Mouse (Mus musculus): ENCODE measurements around the gene Bend5. TPM values are rescaled to one million over a fixed set of nuclear protein-coding genes. Genes with fewer than 3 reads are reported as not detected.

The Bend5 gene
- polyA plus RNA-seq, 1 experiment from 2014 or later: 42.4 TPM

DNA sequence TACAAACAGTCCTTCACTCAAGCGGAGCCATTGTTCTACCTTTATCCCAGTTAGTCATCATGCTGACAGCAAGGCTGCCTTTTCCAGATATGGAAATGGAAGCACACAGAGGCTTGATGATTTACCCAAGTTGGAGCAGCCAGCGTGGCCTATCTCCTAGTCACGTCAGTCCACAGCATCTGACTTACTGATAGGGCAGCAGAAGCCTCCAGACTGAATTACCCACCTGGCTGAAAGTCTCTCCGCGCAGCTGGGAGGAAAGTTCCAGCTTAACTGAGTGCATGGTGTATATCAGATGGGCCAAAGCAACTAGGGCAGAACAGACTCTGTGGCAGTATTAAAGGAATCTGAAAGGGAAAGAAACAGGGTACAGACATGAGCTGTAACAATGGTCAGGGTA lies 68.7 kb downstream of the Bend5 start:
- no peaks in the 10 kb centered on the region for H3K27me3 ChIP-seq (ENCODE audit: control insufficient read depth, insufficient read depth, low read length)
- ATAC-seq (ENCODE audit: insufficient read depth, low FRiP score, low TSS enrichment): no peak
- H3K9me3 ChIP-seq (ENCODE audit: control insufficient read depth, low read length): no peaks in the 10 kb centered on the region
- no peaks in the 10 kb centered on the region for H3K36me3 ChIP-seq (ENCODE audit: control insufficient read depth, insufficient read depth, low read length)
- 90% methylated on average over 5 of the region's 5 CpGs for WGBS
- no peak for DNase-seq (ENCODE audit: low spot score)
- H3K27ac ChIP-seq (ENCODE audit: low read depth, low read length): no peak overlapping the region
- no peak overlapping the region for H3K9ac ChIP-seq (ENCODE audit: low read length)
- no peak overlapping the region for H3K4me3 ChIP-seq (ENCODE audit: low read depth, low read length)
- H3K4me2 ChIP-seq (ENCODE audit: low read depth): no peak overlapping the region
- no peaks in the 10 kb centered on the region for H3K4me1 ChIP-seq (ENCODE audit: control insufficient read depth, insufficient read depth, low read length)

- H3K27ac ChIP-seq (ENCODE audit: low read depth, low read length): no peak overlapping the region
- no peak overlapping the region for H3K9ac ChIP-seq (ENCODE audit: low read length)
- H3K4me3 ChIP-seq (ENCODE audit: low read depth, low read length): no peak overlapping the region
- no peak overlapping the region for H3K4me2 ChIP-seq (ENCODE audit: low read depth)
- no peaks in the 10 kb centered on the region for H3K9me3 ChIP-seq (ENCODE audit: control insufficient read depth, low read length)
- no peak for ATAC-seq (ENCODE audit: insufficient read depth, low FRiP score, low TSS enrichment)
- 79% methylated on average over 5 of the region's 5 CpGs for WGBS
- H3K27me3 ChIP-seq (ENCODE audit: control insufficient read depth, insufficient read depth, low read length): no peaks in the 10 kb centered on the region
- no peaks in the 10 kb centered on the region for H3K4me1 ChIP-seq (ENCODE audit: control insufficient read depth, insufficient read depth, low read length)
- no peak for DNase-seq (ENCODE audit: low spot score)
- H3K36me3 ChIP-seq (ENCODE audit: control insufficient read depth, insufficient read depth, low read length): no peaks in the 10 kb centered on the region
Observed at GRCm38 (mm10) chr4:111485189-111485588, 70.4 kb downstream of the Bend5 start.

GRCm38 (mm10) chr4:111486187-111486586 lies 71.4 kb downstream of the Bend5 start:
- DNase-seq (ENCODE audit: low spot score): no peak
- Histone ChIP-seq H3K27ac (ENCODE audit: low read depth, low read length) (no peak overlapping the region), H3K4me1 (ENCODE audit: control insufficient read depth, insufficient read depth, low read length) (no peaks in the 10 kb centered on the region), H3K4me2 (ENCODE audit: low read depth) (no peak overlapping the region), H3K9ac (ENCODE audit: low read length) (no peak overlapping the region), H3K4me3 (ENCODE audit: low read depth, low read length) (no peak overlapping the region), H3K27me3 (ENCODE audit: control insufficient read depth, insufficient read depth, low read length) (no peaks in the 10 kb centered on the region), H3K36me3 (ENCODE audit: control insufficient read depth, insufficient read depth, low read length) (no peaks in the 10 kb centered on the region), H3K9me3 (ENCODE audit: control insufficient read depth, low read length) (no peaks in the 10 kb centered on the region)
- WGBS: 75% methylated on average over 5 of the region's 5 CpGs
- no peak for ATAC-seq (ENCODE audit: insufficient read depth, low FRiP score, low TSS enrichment)

DNA sequence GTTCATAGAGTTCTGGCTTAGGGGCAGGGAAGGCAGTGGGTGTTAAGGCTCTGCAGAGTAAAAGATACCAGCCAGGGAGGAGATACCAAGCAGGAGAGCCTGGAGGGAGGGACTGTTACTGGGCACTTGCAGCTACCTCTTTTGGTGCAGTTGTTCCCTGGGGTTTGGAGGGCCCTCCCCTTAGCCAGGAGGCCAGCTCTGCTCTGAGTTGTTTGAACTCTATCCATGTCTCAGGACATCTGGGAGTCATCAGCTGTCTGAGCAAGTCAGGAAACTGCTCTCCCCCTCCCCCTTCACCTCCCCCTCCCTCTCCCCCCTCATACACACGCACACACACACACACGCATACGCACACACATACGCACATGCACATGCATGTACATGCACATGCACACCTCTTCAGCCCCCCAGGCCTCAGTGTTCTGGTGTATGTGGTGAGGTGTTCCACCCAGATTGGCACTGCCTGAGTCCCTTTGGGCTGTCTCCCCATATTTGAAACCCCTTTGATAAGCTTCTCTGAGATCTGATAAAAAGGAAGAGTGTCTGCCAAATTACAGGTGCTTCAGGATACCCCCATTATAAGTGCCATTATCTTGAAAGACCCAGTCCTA lies 72.5 kb downstream of the Bend5 start:
- no peaks in the 10 kb centered on the region for H3K27me3 ChIP-seq (ENCODE audit: control insufficient read depth, insufficient read depth, low read length)
- H3K4me1 ChIP-seq (ENCODE audit: control insufficient read depth, insufficient read depth, low read length): no peaks in the 10 kb centered on the region
- H3K27ac ChIP-seq (ENCODE audit: low read depth, low read length): no peak overlapping the region
- no peaks in the 10 kb centered on the region for H3K9me3 ChIP-seq (ENCODE audit: control insufficient read depth, low read length)
- WGBS: 81% methylated on average over 3 of the region's 4 CpGs
- no peak overlapping the region for H3K4me2 ChIP-seq (ENCODE audit: low read depth)
- no peaks in the 10 kb centered on the region for H3K36me3 ChIP-seq (ENCODE audit: control insufficient read depth, insufficient read depth, low read length)
- H3K9ac ChIP-seq (ENCODE audit: low read length): no peak overlapping the region
- DNase-seq (ENCODE audit: low spot score) (no peak), ATAC-seq (ENCODE audit: insufficient read depth, low FRiP score, low TSS enrichment) (no peak)
- H3K4me3 ChIP-seq (ENCODE audit: low read depth, low read length): no peak overlapping the region

DNA sequence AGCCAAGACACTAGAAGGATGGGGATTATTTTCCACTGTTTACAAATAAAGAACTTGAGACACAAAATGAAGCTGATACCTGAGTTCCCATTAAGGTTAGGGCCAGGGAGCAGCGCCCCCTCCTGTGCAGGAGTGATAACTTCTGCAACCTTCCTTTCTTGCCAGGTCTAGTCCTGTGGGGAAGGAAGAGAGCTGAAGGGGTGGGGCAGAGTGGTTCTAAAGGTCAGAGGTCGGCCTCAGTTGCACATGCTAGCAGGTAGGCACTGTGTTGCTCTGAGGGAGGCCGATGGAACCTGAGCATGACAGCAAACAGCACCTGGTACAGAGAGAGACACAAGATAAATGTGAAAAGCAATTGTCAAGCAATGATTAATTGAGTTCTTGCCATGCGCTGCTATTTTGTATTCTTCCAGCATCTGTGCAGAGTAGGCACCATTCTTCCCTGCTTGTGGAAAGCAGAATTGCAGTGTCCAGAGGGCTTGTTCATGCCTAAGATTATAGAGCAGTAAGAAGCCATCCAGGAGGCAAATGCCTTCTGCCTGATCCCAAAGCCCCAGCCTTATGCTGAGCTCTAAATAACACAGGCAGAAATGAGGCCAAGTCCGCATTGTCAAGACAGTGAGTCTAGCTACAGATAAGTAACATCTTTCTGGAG lies 79.1 kb downstream of the Bend5 start:
- Histone ChIP-seq H3K27me3 (ENCODE audit: control insufficient read depth, insufficient read depth, low read length) (no peaks in the 10 kb centered on the region), H3K4me1 (ENCODE audit: control insufficient read depth, insufficient read depth, low read length) (no peaks in the 10 kb centered on the region), H3K9me3 (ENCODE audit: control insufficient read depth, low read length) (no peaks in the 10 kb centered on the region), H3K36me3 (ENCODE audit: control insufficient read depth, insufficient read depth, low read length) (no peaks in the 10 kb centered on the region), H3K9ac (ENCODE audit: low read length) (no peak overlapping the region), H3K27ac (ENCODE audit: low read depth, low read length) (no peak overlapping the region), H3K4me2 (ENCODE audit: low read depth) (no peak overlapping the region), H3K4me3 (ENCODE audit: low read depth, low read length) (no peak overlapping the region)
- 54% methylated on average over 5 of the region's 5 CpGs for WGBS
- ATAC-seq (ENCODE audit: insufficient read depth, low FRiP score, low TSS enrichment) (no peak), DNase-seq (ENCODE audit: low spot score) (no peak)

GRCm38 (mm10) chr4:111495949-111496348 lies 81.1 kb downstream of the Bend5 start:
- Histone ChIP-seq H3K36me3 (ENCODE audit: control insufficient read depth, insufficient read depth, low read length) (no peaks in the 10 kb centered on the region), H3K9ac (ENCODE audit: low read length) (no peak overlapping the region), H3K9me3 (ENCODE audit: control insufficient read depth, low read length) (no peaks in the 10 kb centered on the region), H3K27ac (ENCODE audit: low read depth, low read length) (no peak overlapping the region), H3K4me3 (ENCODE audit: low read depth, low read length) (no peak overlapping the region), H3K27me3 (ENCODE audit: control insufficient read depth, insufficient read depth, low read length) (no peaks in the 10 kb centered on the region), H3K4me1 (ENCODE audit: control insufficient read depth, insufficient read depth, low read length) (no peaks in the 10 kb centered on the region), H3K4me2 (ENCODE audit: low read depth) (no peak overlapping the region)
- ATAC-seq (ENCODE audit: insufficient read depth, low FRiP score, low TSS enrichment) (no peak), DNase-seq (ENCODE audit: low spot score) (peak; percentile 74)
- WGBS: 12% methylated on average over 2 of the region's 2 CpGs

- H3K4me2 ChIP-seq (ENCODE audit: low read depth): no peak overlapping the region
- no peaks in the 10 kb centered on the region for H3K36me3 ChIP-seq (ENCODE audit: control insufficient read depth, insufficient read depth, low read length)
- no peak for DNase-seq (ENCODE audit: low spot score)
- H3K4me1 ChIP-seq (ENCODE audit: control insufficient read depth, insufficient read depth, low read length): no peaks in the 10 kb centered on the region
- no peaks in the 10 kb centered on the region for H3K9me3 ChIP-seq (ENCODE audit: control insufficient read depth, low read length)
- no peak overlapping the region for H3K27ac ChIP-seq (ENCODE audit: low read depth, low read length)
- H3K9ac ChIP-seq (ENCODE audit: low read length): no peak overlapping the region
- no peaks in the 10 kb centered on the region for H3K27me3 ChIP-seq (ENCODE audit: control insufficient read depth, insufficient read depth, low read length)
- no peak for ATAC-seq (ENCODE audit: insufficient read depth, low FRiP score, low TSS enrichment)
- WGBS: 70% methylated on average over 3 of the region's 3 CpGs
- H3K4me3 ChIP-seq (ENCODE audit: low read depth, low read length): no peak overlapping the region
Observed at GRCm38 (mm10) chr4:111498751-111499150, 83.9 kb downstream of the Bend5 start.

DNA sequence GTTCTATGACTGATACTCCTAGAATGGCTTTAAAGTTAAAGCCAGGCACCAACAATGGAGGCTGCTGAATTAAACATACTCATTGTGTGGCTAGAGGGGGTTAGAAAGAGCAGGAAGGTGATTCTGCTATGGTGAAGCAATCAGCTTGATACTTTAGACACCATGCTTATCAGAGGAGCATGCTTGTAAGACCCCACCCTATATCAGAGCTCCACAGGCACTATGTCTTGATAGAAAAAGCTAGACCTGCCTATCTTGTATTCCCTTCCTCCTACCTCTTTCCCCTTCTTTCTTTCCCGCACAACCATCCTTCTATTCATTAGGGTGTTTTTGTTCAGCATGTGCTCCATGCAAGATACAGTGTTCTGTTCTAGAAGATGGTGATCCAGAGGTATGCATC lies 86.6 kb downstream of the Bend5 start:
- H3K4me1 ChIP-seq (ENCODE audit: control insufficient read depth, insufficient read depth, low read length): no peaks in the 10 kb centered on the region
- no peaks in the 10 kb centered on the region for H3K27me3 ChIP-seq (ENCODE audit: control insufficient read depth, insufficient read depth, low read length)
- H3K36me3 ChIP-seq (ENCODE audit: control insufficient read depth, insufficient read depth, low read length): no peaks in the 10 kb centered on the region
- no peak overlapping the region for H3K9ac ChIP-seq (ENCODE audit: low read length)
- DNase-seq (ENCODE audit: low spot score) (no peak), ATAC-seq (ENCODE audit: insufficient read depth, low FRiP score, low TSS enrichment) (no peak)
- no peak overlapping the region for H3K4me2 ChIP-seq (ENCODE audit: low read depth)
- no peak overlapping the region for H3K4me3 ChIP-seq (ENCODE audit: low read depth, low read length)
- 84% methylated on average over 1 of the region's 1 CpGs for WGBS
- H3K9me3 ChIP-seq (ENCODE audit: control insufficient read depth, low read length): no peaks in the 10 kb centered on the region
- no peak overlapping the region for H3K27ac ChIP-seq (ENCODE audit: low read depth, low read length)

- H3K4me2 ChIP-seq (ENCODE audit: low read depth): no peak overlapping the region
- no peak for ATAC-seq (ENCODE audit: insufficient read depth, low FRiP score, low TSS enrichment)
- no peak overlapping the region for H3K27ac ChIP-seq (ENCODE audit: low read depth, low read length)
- H3K4me1 ChIP-seq (ENCODE audit: control insufficient read depth, insufficient read depth, low read length): no peaks in the 10 kb centered on the region
- H3K9me3 ChIP-seq (ENCODE audit: control insufficient read depth, low read length): no peaks in the 10 kb centered on the region
- no peak overlapping the region for H3K9ac ChIP-seq (ENCODE audit: low read length)
- no peak overlapping the region for H3K4me3 ChIP-seq (ENCODE audit: low read depth, low read length)
- DNase-seq (ENCODE audit: low spot score): no peak
- 72% methylated on average over 5 of the region's 5 CpGs for whole genome bisulfite sequencing
- H3K36me3 ChIP-seq (ENCODE audit: control insufficient read depth, insufficient read depth, low read length): no peaks in the 10 kb centered on the region
- H3K27me3 ChIP-seq (ENCODE audit: control insufficient read depth, insufficient read depth, low read length): no peaks in the 10 kb centered on the region
Observed at GRCm38 (mm10) chr4:111502965-111503727, 88.3 kb downstream of the Bend5 start.

All from neural tube, embryonic 11.5 days (tissue).